Mouse (Mus musculus) stomach, embryonic 15.5 days (tissue): ENCODE data around the gene Cst3. TPM values are rescaled to one million over a fixed set of nuclear protein-coding genes. Genes with fewer than 3 reads are reported as not detected.

ENCODE experiments used
- ATAC-seq: fragments of 200-750 bp; cut with Nextera tagmentation; 2 replicates; pipeline ENCODE4 v1.8.0; 2017; ENCODE audit warnings: low read depth, moderate number of reproducible peaks, moderate TSS enrichment; ENCODE audit not compliant: insufficient read depth, low FRiP score
- H3K27ac ChIP-seq: fragments of 300-500 bp; sonication (generic); 2 replicates; pipeline ENCODE4 v1.5.1; 2015; ENCODE audit warnings: mild to moderate bottlenecking, inconsistent platforms
- H3K27me3 ChIP-seq: fragments of 300-500 bp; sonication (generic); replicated peaks from 2 replicates; pipeline ENCODE4 v1.6.1; 2015; ENCODE audit warnings: inconsistent platforms
- H3K36me3 ChIP-seq: fragments of 300-500 bp; sonication (generic); 2 replicates; pipeline ENCODE4 v1.6.1; 2015; ENCODE audit warnings: inconsistent platforms
- H3K4me1 ChIP-seq: fragments of 300-500 bp; sonication (generic); 2 replicates; pipeline ENCODE4 v1.6.1; 2015; ENCODE audit warnings: inconsistent platforms
- H3K4me2 ChIP-seq: fragments of 300-500 bp; sonication (generic); 2 replicates; pipeline ENCODE4 v1.6.1; 2015; ENCODE audit warnings: mild to moderate bottlenecking, inconsistent platforms
- H3K4me3 ChIP-seq: fragments of 300-500 bp; sonication (generic); replicated peaks from 2 replicates; pipeline ENCODE4 v1.5.1; 2015; ENCODE audit warnings: inconsistent platforms
- H3K9ac ChIP-seq: fragments of 300-500 bp; sonication (generic); 2 replicates; pipeline ENCODE4 v1.6.1; 2015; ENCODE audit warnings: inconsistent platforms
- H3K9me3 ChIP-seq: fragments of 300-500 bp; sonication (generic); 2 replicates; pipeline ENCODE4 v1.6.1; 2016; ENCODE audit warnings: inconsistent platforms
- WGBS: fragments of 180-500 bp; shearing (Covaris S2); methylation state at CpG from one replicate; pipeline ENCODE4 v1.1.7; 2015; 5-methylcytosine and 5-hydroxymethylcytosine counted together
- polyA plus RNA-seq: library from polyadenylated mRNA; unstranded; fragments of >200 nt; fragmentation: Nextera tagmentation; extraction: Ambion mirVana; gene quantifications from 2 replicates; pipeline ENCODE4 v1.2.1, GENCODE M21; 2015

Cst3 gene
- polyA plus RNA-seq, 1 experiment from 2014 or later = 486 TPM

DNA sequence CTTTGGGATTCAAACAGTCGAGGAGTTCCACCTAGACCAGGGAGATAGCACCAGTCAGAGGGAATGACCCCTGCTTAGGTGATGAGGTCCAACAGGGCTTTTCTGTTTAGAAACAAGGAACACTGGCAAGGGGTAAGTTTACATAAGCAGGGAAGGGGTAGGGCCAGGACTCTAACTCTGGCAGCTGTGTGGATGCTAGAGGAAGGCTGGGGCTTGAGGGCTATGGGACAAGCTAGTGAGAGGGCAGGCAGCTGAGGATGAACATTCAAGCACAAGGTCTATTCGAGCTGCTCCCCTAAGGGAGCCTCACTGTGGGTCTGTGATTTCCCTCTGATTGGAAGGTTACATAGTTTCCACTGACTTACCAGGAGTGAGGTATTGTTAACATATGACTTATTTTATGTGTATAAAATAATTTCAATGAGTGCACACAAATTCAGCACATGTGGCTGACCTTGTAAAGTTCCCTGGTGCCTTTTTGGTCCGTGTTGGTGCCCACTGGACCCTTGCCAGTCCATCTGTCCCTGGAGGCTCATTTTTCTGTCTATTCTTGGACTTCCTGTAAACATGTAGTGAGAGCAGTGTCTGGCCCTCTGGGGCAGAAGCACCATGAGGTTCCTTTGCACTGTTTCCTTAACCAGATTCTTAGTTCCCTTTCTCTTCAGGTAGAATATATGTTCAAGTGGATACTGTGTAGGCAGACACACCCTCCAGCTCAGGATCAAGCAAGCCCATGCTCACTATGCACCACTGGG, 1.7 kb upstream of the Cst3 start:
- H3K27ac ChIP-seq = no peak overlapping the region
- no peak for ATAC-seq
- H3K27me3 ChIP-seq = no peaks in the 10 kb centered on the region
- H3K9ac ChIP-seq = no peak overlapping the region
- peaks cover 20% of the 10 kb centered on the region for H3K4me1 ChIP-seq
- 16% methylated on average over 3 of the region's 3 CpGs for WGBS
- H3K36me3 ChIP-seq = peaks cover 5% of the 10 kb centered on the region; the same call in 1 of the 2 replicates
- H3K4me2 ChIP-seq = no peak overlapping the region
- H3K4me3 ChIP-seq = no peak overlapping the region
- no peaks in the 10 kb centered on the region for H3K9me3 ChIP-seq

DNA sequence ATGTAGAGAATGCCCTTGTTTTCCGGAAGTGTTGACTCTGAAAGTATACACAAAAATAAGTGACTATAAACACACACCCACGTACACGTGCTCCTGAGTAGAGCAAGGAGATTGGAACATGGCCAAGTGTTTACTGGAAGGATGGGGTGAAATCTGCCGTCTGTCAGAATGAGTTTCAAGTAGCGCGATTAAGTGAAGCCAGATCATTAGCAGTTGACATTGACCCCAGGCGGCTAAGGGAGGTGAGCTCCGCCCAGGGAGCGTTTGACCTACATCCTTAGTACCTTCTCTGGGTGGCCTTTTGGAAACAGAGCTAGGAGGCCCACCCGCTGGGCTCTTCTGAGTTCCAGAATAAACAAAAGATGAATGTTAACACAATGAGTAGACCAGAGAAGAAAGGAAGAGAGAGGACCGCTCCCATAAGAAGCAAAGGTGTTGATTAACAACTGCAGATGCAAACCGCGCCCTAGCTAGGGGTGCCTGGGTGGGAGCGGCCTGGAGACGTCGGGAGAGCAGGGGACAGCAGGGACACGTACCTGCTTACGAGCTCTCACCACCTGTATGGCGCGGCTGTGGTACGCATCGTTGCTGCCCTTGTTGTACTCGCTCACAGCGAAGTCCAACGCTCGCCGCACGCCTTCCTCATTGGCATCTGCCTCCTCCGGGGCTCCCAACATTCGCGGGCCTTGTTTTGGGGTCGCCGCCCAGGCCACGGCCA, 716 bp downstream of the Cst3 start:
- Histone ChIP-seq H3K9me3 (no peaks in the 10 kb centered on the region), H3K27ac (peak overlapping the region; percentile 97), H3K4me3 (peak overlapping the region; percentile 95), H3K4me2 (peak overlapping the region; percentile 80), H3K27me3 (no peaks in the 10 kb centered on the region), H3K9ac (peak overlapping the region; percentile 91), H3K4me1 (peaks cover 20% of the 10 kb centered on the region), H3K36me3 (peaks cover 11% of the 10 kb centered on the region)
- WGBS = 4% methylated on average over 34 of the region's 34 CpGs
- ATAC-seq = peak; percentile 57; the same call in 1 of the 2 replicates

DNA sequence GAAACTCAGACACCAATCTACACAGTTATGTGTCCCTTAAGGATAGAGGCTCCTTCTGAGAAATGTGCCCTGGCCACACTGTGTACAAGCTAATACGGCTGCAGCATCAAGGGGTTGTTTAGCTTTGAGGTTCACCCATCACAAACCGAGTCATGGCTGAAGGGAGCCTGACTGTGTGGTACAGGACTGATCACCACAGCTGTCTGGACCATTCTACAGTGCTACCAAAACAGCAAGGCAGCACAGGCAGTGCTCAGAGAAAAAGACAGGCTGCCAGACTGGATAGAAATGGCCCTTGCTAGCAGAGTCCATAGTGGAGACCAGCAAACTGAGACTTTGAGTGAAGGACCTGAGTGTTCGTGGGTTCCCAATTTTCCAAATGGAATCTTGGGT, 1.3 kb downstream of the Cst3 start:
- no peaks in the 10 kb centered on the region for H3K9me3 ChIP-seq
- H3K9ac ChIP-seq = peak overlapping the region; percentile 91; the same call in 1 of the 2 replicates
- H3K4me2 ChIP-seq = peak overlapping the region; percentile 80
- peaks cover 11% of the 10 kb centered on the region for H3K36me3 ChIP-seq
- H3K4me3 ChIP-seq = peak overlapping the region; percentile 95
- no peaks in the 10 kb centered on the region for H3K27me3 ChIP-seq
- 18% methylated on average over 3 of the region's 3 CpGs for WGBS
- peaks cover 20% of the 10 kb centered on the region for H3K4me1 ChIP-seq
- ATAC-seq = no peak
- H3K27ac ChIP-seq = peak overlapping the region; percentile 97; the same call in 1 of the 2 replicates

DNA sequence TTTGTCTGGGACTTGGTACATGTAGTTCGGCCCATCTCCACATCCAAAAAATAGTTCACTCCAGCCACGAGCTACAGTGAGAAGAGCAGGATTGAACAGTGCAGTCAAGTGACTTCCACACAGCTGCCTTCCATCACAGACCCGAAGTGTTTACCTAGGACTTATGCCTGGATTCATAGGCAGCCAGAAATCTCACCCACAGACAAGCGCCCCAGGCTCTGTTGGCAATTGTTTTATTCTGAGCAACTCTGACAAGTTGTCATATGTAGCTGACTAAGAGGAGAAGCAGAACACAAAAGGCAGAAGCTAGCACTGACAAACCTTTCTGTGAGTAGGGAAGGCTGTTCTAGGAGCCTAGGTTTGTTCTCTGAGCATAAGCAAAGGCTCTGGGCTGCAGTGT, 2.6 kb downstream of the Cst3 start:
- no peaks in the 10 kb centered on the region for H3K27me3 ChIP-seq
- peak overlapping the region; percentile 95 for H3K4me3 ChIP-seq
- H3K9me3 ChIP-seq = no peaks in the 10 kb centered on the region
- peak overlapping the region; percentile 80 for H3K4me2 ChIP-seq
- peak; percentile 34; the same call in 1 of the 2 replicates for ATAC-seq
- peak overlapping the region; percentile 97 for H3K27ac ChIP-seq
- H3K4me1 ChIP-seq = peaks cover 20% of the 10 kb centered on the region
- WGBS = 34% methylated on average over 4 of the region's 4 CpGs
- H3K9ac ChIP-seq = no peak overlapping the region
- H3K36me3 ChIP-seq = peaks cover 11% of the 10 kb centered on the region

DNA sequence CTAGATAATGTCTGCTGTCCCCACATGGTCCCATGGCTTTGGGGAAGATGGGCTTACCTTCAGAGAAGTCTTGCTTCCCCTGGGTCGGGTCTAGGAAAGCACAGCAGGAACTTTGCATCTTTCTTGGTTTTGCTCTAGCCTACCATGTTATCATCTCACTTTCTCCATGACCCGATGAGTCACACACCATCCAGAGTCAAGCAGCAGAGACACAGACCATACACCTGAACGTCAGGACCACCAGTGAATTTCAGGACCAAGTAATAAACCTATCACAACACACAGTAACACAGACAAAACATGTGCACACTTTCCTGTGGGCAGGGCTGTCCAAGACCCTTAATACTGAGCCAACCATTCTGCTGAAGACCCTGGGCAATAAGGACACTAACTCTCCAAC, 5.0 kb downstream of the Cst3 start:
- WGBS = 86% methylated on average over 3 of the region's 3 CpGs

DNA sequence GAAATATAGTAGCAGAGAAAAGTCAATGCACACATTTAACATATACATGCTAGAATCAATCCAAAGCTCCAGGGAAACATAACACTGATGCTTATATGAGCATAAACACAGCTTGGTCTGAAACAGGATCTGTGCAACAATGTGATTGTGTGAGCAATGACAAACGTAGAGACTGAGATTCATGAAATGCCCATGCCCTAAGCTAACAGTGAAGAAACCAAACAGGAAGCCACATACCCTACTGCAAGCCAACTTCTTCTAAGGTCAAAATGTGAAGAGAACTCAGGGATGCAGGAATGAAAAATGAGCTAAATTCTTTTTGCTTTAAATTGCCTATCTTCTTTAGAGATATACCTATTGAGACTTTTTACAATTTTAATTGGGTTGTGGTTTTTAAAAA, 6.5 kb downstream of the Cst3 start:
- H3K4me3 ChIP-seq = no peak overlapping the region
- H3K4me1 ChIP-seq = peaks cover 10% of the 10 kb centered on the region
- H3K27me3 ChIP-seq = no peaks in the 10 kb centered on the region
- WGBS = 34% methylated on average over 1 of the region's 1 CpGs
- H3K4me2 ChIP-seq = no peak overlapping the region
- no peaks in the 10 kb centered on the region for H3K9me3 ChIP-seq
- peaks cover 11% of the 10 kb centered on the region for H3K36me3 ChIP-seq
- H3K9ac ChIP-seq = no peak overlapping the region
- no peak for ATAC-seq
- H3K27ac ChIP-seq = no peak overlapping the region

More for the DNA sequence above, 5.0 kb downstream of the Cst3 start:
- H3K4me2 ChIP-seq = no peak overlapping the region
- peaks cover 16% of the 10 kb centered on the region for H3K4me1 ChIP-seq
- no peak overlapping the region for H3K9ac ChIP-seq
- no peak overlapping the region for H3K27ac ChIP-seq
- ATAC-seq = no peak
- H3K4me3 ChIP-seq = no peak overlapping the region
- H3K36me3 ChIP-seq = peaks cover 11% of the 10 kb centered on the region
- no peaks in the 10 kb centered on the region for H3K27me3 ChIP-seq
- H3K9me3 ChIP-seq = no peaks in the 10 kb centered on the region

DNA sequence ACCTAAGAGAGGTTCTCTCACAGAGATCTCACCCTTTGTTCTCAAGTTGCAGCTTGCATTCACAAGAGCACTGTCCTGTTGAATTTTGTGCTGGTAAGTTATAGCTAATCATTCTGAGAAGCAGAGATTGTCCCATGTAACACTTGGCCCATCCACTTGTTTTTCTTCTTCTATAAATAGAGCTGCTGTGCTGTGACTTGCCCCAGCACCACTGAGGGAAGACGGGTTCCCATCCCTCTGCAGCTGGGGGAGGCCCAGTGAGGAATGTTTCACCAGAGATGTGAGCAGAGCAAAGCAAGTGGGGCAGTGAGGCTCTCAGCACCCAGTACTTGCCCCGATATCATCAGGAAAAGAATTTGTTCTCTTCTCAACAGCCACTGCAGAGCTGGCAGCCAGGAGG, 10.5 kb downstream of the Cst3 start, which contains the start of gene 9230104L09Rik:
9230104L09Rik (minus strand) TSS at position 73 of the 400 bp plus-strand sequence.
- Histone ChIP-seq H3K27me3 (no peaks in the 10 kb centered on the region), H3K36me3 (no peaks in the 10 kb centered on the region), H3K9ac (no peak within 1 kb of the TSS), H3K4me1 (no peaks in the 10 kb centered on the region), H3K4me2 (no peak within 1 kb of the TSS), H3K9me3 (no peaks in the 10 kb centered on the region), H3K27ac (no peak within 1 kb of the TSS), H3K4me3 (no peak within 1 kb of the TSS)
- no peak for ATAC-seq
- 44% methylated on average over 2 of the region's 2 CpGs for WGBS

DNA sequence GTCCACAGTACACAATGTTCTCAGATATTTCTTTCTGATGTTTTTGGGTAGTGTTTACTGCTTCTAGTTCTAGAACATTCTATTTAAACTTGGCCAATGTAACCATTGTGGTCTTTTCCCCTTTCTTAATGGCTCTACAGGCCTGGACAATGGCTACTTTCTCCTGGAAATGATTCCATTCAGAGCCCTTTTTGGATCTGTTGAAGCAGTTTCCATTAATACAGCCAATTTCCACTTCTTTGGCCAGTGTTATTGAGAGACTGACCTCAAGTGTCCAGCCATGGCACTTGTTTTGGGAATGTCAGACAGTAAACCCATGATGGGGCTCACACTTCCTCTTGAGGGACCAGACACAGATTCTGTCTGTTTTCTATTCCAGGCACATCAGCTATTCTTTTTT, 13.8 kb downstream of the Cst3 start:
- Histone ChIP-seq H3K27me3 (no peaks in the 10 kb centered on the region), H3K27ac (no peak overlapping the region), H3K4me3 (no peak overlapping the region), H3K9me3 (no peaks in the 10 kb centered on the region), H3K36me3 (no peaks in the 10 kb centered on the region), H3K4me2 (no peak overlapping the region), H3K4me1 (no peaks in the 10 kb centered on the region), H3K9ac (no peak overlapping the region)
- no peak for ATAC-seq

DNA sequence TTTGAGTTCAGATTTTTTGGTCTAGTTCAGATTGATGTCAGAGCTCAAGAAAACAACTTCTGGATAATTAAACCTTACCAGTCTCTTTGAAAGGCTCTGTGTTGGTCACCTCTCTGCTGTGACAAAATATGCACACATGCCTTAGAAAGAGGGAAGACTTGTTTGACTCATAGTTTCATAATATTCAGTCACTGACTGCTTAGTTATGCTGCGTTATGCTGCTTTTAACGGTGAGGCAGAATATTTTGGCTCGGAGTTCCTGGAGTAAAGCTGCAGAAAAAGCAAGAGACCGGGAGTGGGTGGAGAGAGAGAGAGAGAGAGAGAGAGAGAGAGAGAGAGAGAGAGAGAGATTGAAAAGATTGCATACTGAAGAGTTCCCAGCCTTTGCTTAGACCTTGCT, 14.5 kb downstream of the Cst3 start:
- WGBS = 70% methylated on average over 4 of the region's 4 CpGs
- Histone ChIP-seq H3K36me3 (no peaks in the 10 kb centered on the region), H3K27ac (no peak overlapping the region), H3K4me1 (no peaks in the 10 kb centered on the region), H3K4me3 (no peak overlapping the region), H3K9ac (no peak overlapping the region), H3K9me3 (no peaks in the 10 kb centered on the region), H3K4me2 (no peak overlapping the region), H3K27me3 (no peaks in the 10 kb centered on the region)
- no peak for ATAC-seq

DNA sequence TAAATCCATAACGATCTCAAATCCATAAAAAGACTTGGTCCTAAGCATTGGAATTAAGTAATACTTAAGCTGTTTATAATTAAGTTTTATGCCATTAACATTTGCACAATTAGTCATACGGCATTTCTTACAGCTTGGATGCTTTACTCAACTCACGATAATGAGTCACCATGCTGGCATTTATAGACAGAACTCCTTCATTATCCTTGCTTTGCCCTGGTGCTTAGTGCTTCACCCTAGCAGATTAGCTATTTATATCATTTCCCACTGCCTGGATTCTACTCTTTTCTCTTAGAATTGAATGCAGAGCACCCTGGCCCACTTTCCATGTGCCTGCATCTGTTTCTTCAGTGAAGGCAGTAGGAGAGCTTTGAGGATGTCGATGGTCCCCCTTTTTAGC, 18.0 kb downstream of the Cst3 start:
- Histone ChIP-seq H3K36me3 (no peaks in the 10 kb centered on the region), H3K4me3 (no peak overlapping the region), H3K4me2 (no peak overlapping the region), H3K4me1 (no peaks in the 10 kb centered on the region), H3K9ac (no peak overlapping the region), H3K27me3 (no peaks in the 10 kb centered on the region), H3K27ac (no peak overlapping the region), H3K9me3 (no peaks in the 10 kb centered on the region)
- WGBS = 69% methylated on average over 4 of the region's 4 CpGs
- ATAC-seq = no peak

DNA sequence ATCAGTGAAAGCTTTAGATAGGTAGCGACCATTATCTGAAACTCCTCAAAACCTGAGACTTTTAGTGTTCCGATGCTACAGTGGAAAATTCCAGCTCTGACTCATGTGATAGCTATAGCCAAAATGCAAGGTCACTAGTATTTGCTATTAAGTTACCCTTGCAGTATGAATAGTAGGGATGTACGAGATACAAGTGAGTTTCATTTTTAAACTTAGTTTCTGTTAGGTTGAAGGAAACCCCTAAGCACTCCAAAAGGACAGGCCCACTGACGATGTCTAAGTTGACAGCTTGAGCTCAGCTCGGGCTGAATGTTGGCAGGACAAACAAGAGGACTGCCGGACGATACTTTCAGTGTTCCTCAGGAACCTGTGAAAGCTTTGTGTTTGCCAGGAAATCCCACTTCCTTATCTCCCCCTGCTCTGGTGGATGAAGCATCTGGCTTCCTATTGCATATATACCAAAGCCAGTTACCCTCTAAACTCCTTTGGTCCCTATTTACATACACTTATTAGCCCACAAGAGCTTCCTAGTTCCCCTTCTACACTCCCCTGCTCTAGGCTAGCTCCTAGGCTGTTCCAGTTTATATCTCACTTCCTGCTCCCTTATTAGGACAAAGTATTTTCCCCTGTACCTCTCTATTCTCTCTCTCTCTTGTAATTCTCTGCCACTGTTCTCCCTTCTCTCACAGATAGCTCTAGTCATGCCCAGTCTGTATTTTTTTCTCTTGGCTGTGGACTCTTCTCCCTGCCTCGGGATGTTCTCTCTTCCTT, 18.7 kb downstream of the Cst3 start:
- H3K27ac ChIP-seq = no peak overlapping the region
- 50% methylated on average over 8 of the region's 8 CpGs for WGBS
- H3K4me1 ChIP-seq = no peaks in the 10 kb centered on the region
- H3K4me2 ChIP-seq = no peak overlapping the region
- no peaks in the 10 kb centered on the region for H3K9me3 ChIP-seq
- H3K9ac ChIP-seq = no peak overlapping the region
- no peak overlapping the region for H3K4me3 ChIP-seq
- no peaks in the 10 kb centered on the region for H3K27me3 ChIP-seq
- H3K36me3 ChIP-seq = no peaks in the 10 kb centered on the region
- ATAC-seq = no peak
